17 mouse cellular contexts compared by ENCODE assay signal in genomic region chr7:110392576-110392975, GRCm38 (mm10).
A peak's percentile ranks its signal among the peaks of the same experiment; 100 is the strongest.
DNase-seq lines count a peak whose midpoint lies in the region; ATAC-seq and TF ChIP-seq lines count a peak whose summit lies in the region.
"Had no signal": no experiment of that assay in that cellular context is flagged by ENCODE, and none has a peak within 500 bp of the region (broad histone marks: within the 10 kb centered on the region; RNA-seq: fewer than 3 reads in every experiment).

No protein-coding gene starts in this region.

- intact Hi-C loops in heart, postnatal 36 days (cut with DNase I): no loop called here

- no peaks in the 10 kb centered on the region for H3K27me3 ChIP-seq in stomach, embryonic 16.5 days (ENCODE audit: control insufficient read depth, insufficient read depth, low read length)
- no peaks in the 10 kb centered on the region for H3K27me3 ChIP-seq in stomach, postnatal 0 days (ENCODE audit: control insufficient read depth, insufficient read depth, low read length)
- no peaks in the 10 kb centered on the region for H3K27me3 ChIP-seq in midbrain, embryonic 14.5 days (ENCODE audit: control insufficient read depth, insufficient read depth, low read length)
- H3K27me3 ChIP-seq: midbrain, embryonic 13.5 days had no signal

- H3K4me1 ChIP-seq in stomach, embryonic 16.5 days (ENCODE audit: control insufficient read depth, insufficient read depth, low read length): no peaks in the 10 kb centered on the region
- H3K4me1 ChIP-seq in stomach, postnatal 0 days (replicated peaks; ENCODE audit: control insufficient read depth, insufficient read depth): no peaks in the 10 kb centered on the region
- no peaks in the 10 kb centered on the region for H3K4me1 ChIP-seq in midbrain, embryonic 14.5 days (ENCODE audit: control insufficient read depth, insufficient read depth, low read length)

- H3K9me3 ChIP-seq in stomach, embryonic 16.5 days (replicated peaks; ENCODE audit: control insufficient read depth, low read length): no peaks in the 10 kb centered on the region
- H3K9me3 ChIP-seq in stomach, postnatal 0 days (ENCODE audit: control insufficient read depth, low read length): no peaks in the 10 kb centered on the region
- no peaks in the 10 kb centered on the region for H3K9me3 ChIP-seq in midbrain, embryonic 14.5 days (ENCODE audit: control insufficient read depth, low read length)
- H3K9me3 ChIP-seq: hindbrain, embryonic 10.5 days; limb, embryonic 10.5 days; midbrain, embryonic 13.5 days had no signal

- ATAC-seq in stomach, embryonic 16.5 days (ENCODE audit: insufficient read depth, low FRiP score): peak; percentile 29; the same call in 1 of the 2 replicates
- no peak for ATAC-seq in stomach, postnatal 0 days (ENCODE audit: low FRiP score, low TSS enrichment)
- no peak for ATAC-seq in midbrain, embryonic 14.5 days (ENCODE audit: low FRiP score, low TSS enrichment)
- ATAC-seq in megakaryocyte, adult 5-6 weeks (ENCODE audit: poor library complexity, severe bottlenecking): no peak
- ATAC-seq: midbrain, embryonic 13.5 days had no signal

- TF ChIP-seq CTCF in stomach, postnatal 0 days (IDR thresholded peaks at IDR 0.05; ENCODE audit: low read depth): no peak

- H3K9ac ChIP-seq in stomach, embryonic 16.5 days (ENCODE audit: low read length): no peak overlapping the region
- H3K9ac ChIP-seq in stomach, postnatal 0 days (ENCODE audit: low read length): no peak overlapping the region
- H3K9ac ChIP-seq in midbrain, embryonic 14.5 days (replicated peaks; ENCODE audit: low read length): no peak overlapping the region
- H3K9ac ChIP-seq: midbrain, embryonic 13.5 days had no signal

- DNase-seq in gastrocnemius, postnatal 25 days: peak; percentile 38
- DNase-seq in gastrocnemius, postnatal 4 days (ENCODE audit: low spot score in 2 of 2): no peak
- DNase-seq in stomach, postnatal 0 days (ENCODE audit: low spot score): no peak
- DNase-seq in heart, postnatal 36 days: peak; percentile 35 to 52
- no peak for DNase-seq in midbrain, embryonic 14.5 days
- DNase-seq: adrenal gland, adult 2 months; cerebellum, postnatal 14 days; kidney, adult 2 months; thymus, adult 18-20 months had no signal

- TF ChIP-seq EP300 in stomach, postnatal 0 days (optimal IDR thresholded peaks at IDR 0.05): no peak

- H3K4me3 ChIP-seq in stomach, embryonic 16.5 days (replicated peaks; ENCODE audit: low read length): no peak overlapping the region
- no peak overlapping the region for H3K4me3 ChIP-seq in stomach, postnatal 0 days (ENCODE audit: low read depth, low read length)
- H3K4me3 ChIP-seq in midbrain, embryonic 14.5 days (replicated peaks; ENCODE audit: low read depth, low read length): no peak overlapping the region
- H3K4me3 ChIP-seq: hindbrain, embryonic 10.5 days; layer of hippocampus, adult 2 months; limb, embryonic 10.5 days; midbrain, embryonic 13.5 days; myocyte had no signal

- no peak overlapping the region for H3K27ac ChIP-seq in stomach, embryonic 16.5 days (ENCODE audit: low read length)
- H3K27ac ChIP-seq in stomach, postnatal 0 days (replicated peaks): no peak overlapping the region
- H3K27ac ChIP-seq in midbrain, embryonic 14.5 days (replicated peaks; ENCODE audit: low read depth, low read length): no peak overlapping the region
- H3K27ac ChIP-seq: hindbrain, embryonic 10.5 days; layer of hippocampus, adult 2 months; limb, embryonic 10.5 days; midbrain, embryonic 13.5 days had no signal

- H3K36me3 ChIP-seq in stomach, embryonic 16.5 days (ENCODE audit: control insufficient read depth, insufficient read depth, low read length): peaks cover 5% of the 10 kb centered on the region; the same call in 1 of the 2 replicates
- no peaks in the 10 kb centered on the region for H3K36me3 ChIP-seq in stomach, postnatal 0 days (ENCODE audit: control insufficient read depth, insufficient read depth, low read length)
- peaks cover 6% of the 10 kb centered on the region for H3K36me3 ChIP-seq in midbrain, embryonic 14.5 days (ENCODE audit: control insufficient read depth, insufficient read depth, low read length)

- no peak overlapping the region for H3K4me2 ChIP-seq in stomach, embryonic 16.5 days (ENCODE audit: low read depth, low read length)
- H3K4me2 ChIP-seq in stomach, postnatal 0 days (replicated peaks; ENCODE audit: low read depth): no peak overlapping the region
- H3K4me2 ChIP-seq in midbrain, embryonic 14.5 days (ENCODE audit: low read length): no peak overlapping the region
- H3K4me2 ChIP-seq: liver, embryonic 11.5 days; midbrain, embryonic 13.5 days had no signal

- WGBS in stomach, embryonic 16.5 days: 48% methylated on average over 6 of the region's 6 CpGs
- WGBS in stomach, postnatal 0 days: 53% methylated on average over 6 of the region's 6 CpGs
- 92% methylated on average over 6 of the region's 6 CpGs for WGBS in midbrain, embryonic 14.5 days

Comparison
In these comparisons a context has a peak if more than half of its experiments do, and no peak if none do; other contexts are left out.
1. DNase-seq: peak in gastrocnemius, postnatal 25 days (single experiment) and heart, postnatal 36 days (2 of 2); none in gastrocnemius, postnatal 4 days (0 of 2), stomach, postnatal 0 days (single experiment) and midbrain, embryonic 14.5 days (single experiment).